Mouse (Mus musculus): ENCODE results near the gene Nhsl2.
A peak's percentile ranks its signal among the peaks of the same experiment; 100 is the strongest.
"Not testable (repeated sequence)": the region's sequence is repeated elsewhere in the genome, so short reads cannot be mapped to it uniquely, and the experiment has no call there.

The Nhsl2 gene

GRCm38 (mm10) chrX:102082340-102082739 lies 233.2 kb downstream of the Nhsl2 start:
- no peak for DNase-seq (ENCODE audit: low read depth, low spot score)

- no peak for DNase-seq (ENCODE audit: low read depth, low spot score)
Observed at GRCm38 (mm10) chrX:102085798-102086443, 236.7 kb downstream of the Nhsl2 start.

GRCm38 (mm10) chrX:102090605-102091004 lies 241.4 kb downstream of the Nhsl2 start:
- no peak for DNase-seq (ENCODE audit: low read depth, low spot score)

- no peak for DNase-seq (ENCODE audit: low read depth, low spot score)
Observed at GRCm38 (mm10) chrX:102094381-102094904, 245.3 kb downstream of the Nhsl2 start.

- no peak for DNase-seq (ENCODE audit: low read depth, low spot score)
Observed at GRCm38 (mm10) chrX:102101886-102102285, 252.7 kb downstream of the Nhsl2 start.

GRCm38 (mm10) chrX:102103830-102104229 lies 254.6 kb downstream of the Nhsl2 start:
- DNase-seq (ENCODE audit: low read depth, low spot score): not testable (repeated sequence)

- DNase-seq (ENCODE audit: low read depth, low spot score): not testable (repeated sequence)
Observed at GRCm38 (mm10) chrX:102109349-102109748, 260.2 kb downstream of the Nhsl2 start.

GRCm38 (mm10) chrX:102115676-102116075 lies 266.5 kb downstream of the Nhsl2 start:
- no peak for DNase-seq (ENCODE audit: low read depth, low spot score)

GRCm38 (mm10) chrX:102119042-102119864 lies 270.1 kb downstream of the Nhsl2 start, which contains the start of gene Pin4:
Gene Pin4 (plus strand): TSS chrX:102119447.
- DNase-seq (ENCODE audit: low read depth, low spot score): peak; percentile 82

- no peak for DNase-seq (ENCODE audit: low read depth, low spot score)
Observed at GRCm38 (mm10) chrX:102121321-102121720, 272.1 kb downstream of the Nhsl2 start.

- DNase-seq (ENCODE audit: low read depth, low spot score): no peak
Observed at GRCm38 (mm10) chrX:102141157-102141556, 292.0 kb downstream of the Nhsl2 start.
